Mouse (Mus musculus) liver, embryonic 12.5 days (tissue): ENCODE data around the gene Rpia. TPM values are rescaled to one million over a fixed set of nuclear protein-coding genes. Genes with fewer than 3 reads are reported as not detected.

Experiments
- ATAC-seq: fragments of 200-750 bp; cut with Nextera tagmentation; 2 replicates; pipeline ENCODE4 v1.8.0; 2017; ENCODE audit warnings: moderate number of reproducible peaks, mild to moderate bottlenecking, moderate library complexity
- H3K27ac ChIP-seq: fragments of 300-500 bp; sonication (generic); 2 replicates; pipeline ENCODE4 v1.5.1; 2016; ENCODE audit warnings: mild to moderate bottlenecking
- H3K27me3 ChIP-seq: fragments of 300-500 bp; sonication (generic); replicated peaks from 2 replicates; pipeline ENCODE4 v1.6.1; 2016; ENCODE audit warnings: mild to moderate bottlenecking, moderate library complexity
- H3K36me3 ChIP-seq: fragments of 300-500 bp; sonication (generic); 2 replicates; pipeline ENCODE4 v1.6.1; 2016; ENCODE audit warnings: mild to moderate bottlenecking, moderate library complexity
- H3K4me1 ChIP-seq: fragments of 300-500 bp; sonication (generic); 2 replicates; pipeline ENCODE4 v1.6.1; 2016
- H3K4me2 ChIP-seq: fragments of 300-500 bp; sonication (generic); 2 replicates; pipeline ENCODE4 v1.6.1; 2016; ENCODE audit warnings: mild to moderate bottlenecking, moderate library complexity
- H3K4me3 ChIP-seq: fragments of 300-500 bp; sonication (generic); 2 replicates; pipeline ENCODE4 v1.5.1; 2016; ENCODE audit warnings: mild to moderate bottlenecking, moderate library complexity
- H3K9ac ChIP-seq: fragments of 300-500 bp; sonication (generic); 2 replicates; pipeline ENCODE4 v1.6.1; 2016; ENCODE audit warnings: mild to moderate bottlenecking, moderate library complexity
- H3K9me3 ChIP-seq: fragments of 300-500 bp; sonication (generic); replicated peaks from 2 replicates; pipeline ENCODE4 v1.6.1; 2016; ENCODE audit warnings: mild to moderate bottlenecking, moderate library complexity
- WGBS: fragments of 180-500 bp; shearing (Covaris S2); methylation state at CpG from one replicate; pipeline ENCODE4 v1.1.7; 2016; ENCODE audit not compliant: insufficient replicate concordance; 5-methylcytosine and 5-hydroxymethylcytosine counted together
- polyA plus RNA-seq: library from polyadenylated mRNA; unstranded; fragments of >200 nt; fragmentation: Nextera tagmentation; extraction: Ambion mirVana; gene quantifications from 2 replicates; pipeline ENCODE4 v1.2.1, GENCODE M21; 2016

The Rpia gene
- polyA plus RNA-seq, 1 experiment from 2014 or later: 4.5 TPM

DNA sequence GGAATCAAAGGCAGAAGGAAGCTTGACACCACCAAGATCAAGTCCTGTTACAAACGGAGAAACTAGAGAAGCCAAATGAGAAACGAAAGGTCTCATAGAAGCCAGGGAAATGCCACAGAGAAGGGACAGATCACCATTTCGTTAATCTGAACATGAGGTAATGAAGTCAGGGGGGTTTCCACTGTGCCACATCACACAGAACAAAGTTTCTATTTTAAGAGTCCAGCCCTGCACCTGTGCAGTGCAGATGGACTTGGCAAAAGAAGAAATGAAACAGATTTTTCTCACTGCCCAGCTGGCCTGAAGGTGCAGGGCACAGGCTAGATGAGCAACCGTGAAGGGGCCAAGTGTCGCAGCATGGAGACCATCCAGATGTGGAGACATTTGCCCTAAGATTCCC is 48.1 kb downstream of the Rpia start:
- WGBS: 77% methylated on average over 5 of the region's 5 CpGs
- ATAC-seq: no peak

DNA sequence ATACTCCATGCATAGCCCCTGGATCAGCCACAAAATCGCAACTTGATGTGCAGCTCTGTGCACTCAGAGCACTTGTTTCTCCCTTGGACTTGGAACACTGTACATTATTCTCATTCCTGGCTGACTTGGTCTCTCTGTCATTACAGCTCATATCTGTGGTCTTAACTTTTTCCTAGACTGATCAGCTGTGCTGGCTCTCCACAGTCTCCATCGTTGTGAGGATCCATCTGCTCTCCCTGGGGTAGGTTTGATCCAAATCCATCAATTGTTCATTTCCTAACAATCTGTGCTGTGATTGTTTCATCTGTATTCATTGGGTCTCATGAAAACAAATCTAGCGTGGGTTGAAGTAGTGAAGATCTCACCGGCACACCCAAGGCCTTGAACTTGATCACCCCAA is 49.2 kb downstream of the Rpia start:
- H3K4me1 ChIP-seq: peaks cover 28% of the 10 kb centered on the region
- no peak overlapping the region for H3K4me3 ChIP-seq
- H3K27ac ChIP-seq: no peak overlapping the region
- ATAC-seq: no peak
- no peaks in the 10 kb centered on the region for H3K27me3 ChIP-seq
- H3K9me3 ChIP-seq: no peaks in the 10 kb centered on the region
- WGBS: 83% methylated on average over 4 of the region's 4 CpGs
- H3K4me2 ChIP-seq: no peak overlapping the region
- H3K36me3 ChIP-seq: no peaks in the 10 kb centered on the region
- no peak overlapping the region for H3K9ac ChIP-seq

More for the DNA sequence above, 48.1 kb downstream of the Rpia start:
- Histone ChIP-seq H3K27ac (no peak overlapping the region), H3K27me3 (no peaks in the 10 kb centered on the region), H3K9ac (no peak overlapping the region), H3K4me1 (peaks cover 21% of the 10 kb centered on the region), H3K36me3 (no peaks in the 10 kb centered on the region), H3K4me2 (no peak overlapping the region), H3K9me3 (no peaks in the 10 kb centered on the region), H3K4me3 (no peak overlapping the region)

DNA sequence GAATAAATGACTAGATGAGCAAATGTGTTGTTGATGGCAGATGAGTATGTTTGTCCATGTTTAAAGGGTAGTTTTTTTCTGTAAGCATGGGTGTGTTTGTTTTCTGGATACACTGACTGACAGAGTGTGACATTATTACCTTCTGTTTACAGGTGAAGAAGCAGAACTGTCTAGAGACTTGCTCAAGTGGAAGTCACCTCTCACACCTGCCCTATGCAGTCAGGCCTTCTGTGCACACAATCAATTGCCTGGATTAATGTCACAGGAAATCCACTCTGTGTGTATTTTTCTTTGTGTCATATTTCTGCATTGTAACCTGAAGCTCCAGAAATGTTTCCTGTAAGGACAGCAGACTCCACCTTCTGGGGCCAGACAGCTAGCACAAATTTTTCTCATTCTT is 51.5 kb downstream of the Rpia start:
- no peak for ATAC-seq
- H3K27ac ChIP-seq: no peak overlapping the region
- no peaks in the 10 kb centered on the region for H3K27me3 ChIP-seq
- no peak overlapping the region for H3K4me3 ChIP-seq
- H3K4me2 ChIP-seq: no peak overlapping the region
- no peak overlapping the region for H3K9ac ChIP-seq
- H3K9me3 ChIP-seq: no peaks in the 10 kb centered on the region
- H3K4me1 ChIP-seq: peaks cover 34% of the 10 kb centered on the region
- no peaks in the 10 kb centered on the region for H3K36me3 ChIP-seq

- no peak overlapping the region for H3K9ac ChIP-seq
- no peak overlapping the region for H3K4me2 ChIP-seq
- no peaks in the 10 kb centered on the region for H3K9me3 ChIP-seq
- WGBS: 36% methylated on average over 1 of the region's 1 CpGs
- H3K27ac ChIP-seq: no peak overlapping the region
- peaks cover 31% of the 10 kb centered on the region for H3K4me1 ChIP-seq
- no peaks in the 10 kb centered on the region for H3K27me3 ChIP-seq
- no peak for ATAC-seq
- H3K4me3 ChIP-seq: no peak overlapping the region
- H3K36me3 ChIP-seq: no peaks in the 10 kb centered on the region
Measured at GRCm38 (mm10) chr6:70739456-70739855, 52.6 kb downstream of the Rpia start.

GRCm38 (mm10) chr6:70735528-70735927 is 56.5 kb downstream of the Rpia start:
- no peaks in the 10 kb centered on the region for H3K9me3 ChIP-seq
- no peak overlapping the region for H3K9ac ChIP-seq
- no peak overlapping the region for H3K4me2 ChIP-seq
- ATAC-seq: no peak
- H3K27me3 ChIP-seq: no peaks in the 10 kb centered on the region
- no peak overlapping the region for H3K4me3 ChIP-seq
- no peak overlapping the region for H3K27ac ChIP-seq
- no peaks in the 10 kb centered on the region for H3K36me3 ChIP-seq
- H3K4me1 ChIP-seq: peaks cover 45% of the 10 kb centered on the region
- 67% methylated on average over 2 of the region's 2 CpGs for WGBS

DNA sequence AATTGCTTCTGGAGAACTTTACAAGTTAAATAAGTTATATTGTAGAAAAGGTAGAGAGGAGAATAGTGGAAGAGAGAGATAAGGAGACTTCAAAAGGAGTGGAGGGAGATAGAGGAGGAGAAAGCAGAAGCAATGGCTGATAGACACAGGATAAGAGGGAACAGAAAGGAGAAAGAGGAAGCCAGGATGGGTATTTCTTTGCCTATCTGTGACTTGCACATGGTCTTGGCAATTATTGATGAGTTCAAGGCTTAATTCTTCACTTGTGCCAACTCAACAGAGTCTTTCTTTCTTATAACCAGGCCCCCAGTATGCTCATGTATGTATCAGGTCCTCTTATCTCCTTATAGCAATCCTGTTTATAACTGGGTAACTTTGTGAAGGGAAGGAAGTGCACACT is 61.2 kb downstream of the Rpia start:
- no peaks in the 10 kb centered on the region for H3K36me3 ChIP-seq
- H3K9ac ChIP-seq: no peak overlapping the region
- ATAC-seq: peak; percentile 84
- no peaks in the 10 kb centered on the region for H3K27me3 ChIP-seq
- no peak overlapping the region for H3K4me3 ChIP-seq
- peak overlapping the region; percentile 38 for H3K4me2 ChIP-seq
- peaks cover 70% of the 10 kb centered on the region for H3K4me1 ChIP-seq
- H3K9me3 ChIP-seq: no peaks in the 10 kb centered on the region
- H3K27ac ChIP-seq: peak overlapping the region; percentile 86

- peak overlapping the region; percentile 45 for H3K4me2 ChIP-seq
- H3K9ac ChIP-seq: peak overlapping the region; percentile 25; the same call in 1 of the 2 replicates
- peak; percentile 86 for ATAC-seq
- H3K27me3 ChIP-seq: no peaks in the 10 kb centered on the region
- no peaks in the 10 kb centered on the region for H3K36me3 ChIP-seq
- 56% methylated on average over 1 of the region's 1 CpGs for WGBS
- H3K4me3 ChIP-seq: no peak overlapping the region
- no peaks in the 10 kb centered on the region for H3K9me3 ChIP-seq
- peak overlapping the region; percentile 86 for H3K27ac ChIP-seq
- H3K4me1 ChIP-seq: peaks cover 70% of the 10 kb centered on the region
Measured at GRCm38 (mm10) chr6:70729125-70729524, 62.9 kb downstream of the Rpia start.

DNA sequence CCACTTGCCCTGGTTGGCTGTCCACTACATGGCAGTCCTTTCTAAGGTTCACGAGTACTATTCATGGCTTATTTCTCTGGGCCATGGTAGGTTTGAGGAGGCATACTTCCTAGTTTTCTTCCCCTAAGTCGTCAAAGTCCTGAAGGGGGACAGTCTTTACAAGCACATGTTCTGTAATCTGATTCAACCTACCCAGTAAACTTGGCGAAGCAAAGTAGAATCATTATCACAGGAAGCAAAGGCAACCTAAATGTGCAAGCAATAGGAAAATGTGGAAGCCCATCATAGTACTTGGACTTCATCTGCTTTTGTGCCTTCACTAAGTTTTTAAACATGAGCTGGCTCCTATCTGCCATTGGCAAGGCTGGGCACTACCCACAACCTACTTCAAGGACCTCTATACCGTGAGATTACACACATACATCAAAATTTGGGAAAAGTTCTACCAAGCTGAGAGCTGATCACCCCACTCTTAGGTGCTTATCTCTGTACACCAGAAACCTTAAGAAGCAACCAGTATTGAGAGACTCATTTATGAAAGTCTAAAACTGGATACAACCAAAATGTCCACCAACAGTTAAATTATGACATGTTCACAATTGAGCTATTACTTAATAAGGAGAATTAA is 64.8 kb downstream of the Rpia start:
- H3K27me3 ChIP-seq: no peaks in the 10 kb centered on the region; the same call in 1 of the 2 replicates
- peak overlapping the region; percentile 31; the same call in 1 of the 2 replicates for H3K9ac ChIP-seq
- no peak overlapping the region for H3K4me3 ChIP-seq
- peak overlapping the region; percentile 31 for H3K4me2 ChIP-seq
- peak; percentile 82 for ATAC-seq
- H3K27ac ChIP-seq: peak overlapping the region; percentile 94
- 30% methylated on average over 4 of the region's 4 CpGs for WGBS
- no peaks in the 10 kb centered on the region for H3K36me3 ChIP-seq
- H3K9me3 ChIP-seq: no peaks in the 10 kb centered on the region
- H3K4me1 ChIP-seq: peaks cover 64% of the 10 kb centered on the region

GRCm38 (mm10) chr6:70725639-70726038 is 66.4 kb downstream of the Rpia start:
- WGBS: 50% methylated on average over 2 of the region's 2 CpGs
- Histone ChIP-seq H3K4me1 (peaks cover 50% of the 10 kb centered on the region), H3K4me2 (no peak overlapping the region), H3K9ac (no peak overlapping the region), H3K27me3 (no peaks in the 10 kb centered on the region; the same call in 1 of the 2 replicates), H3K36me3 (no peaks in the 10 kb centered on the region), H3K4me3 (no peak overlapping the region), H3K27ac (peak overlapping the region; percentile 94), H3K9me3 (no peaks in the 10 kb centered on the region)
- ATAC-seq: no peak

DNA sequence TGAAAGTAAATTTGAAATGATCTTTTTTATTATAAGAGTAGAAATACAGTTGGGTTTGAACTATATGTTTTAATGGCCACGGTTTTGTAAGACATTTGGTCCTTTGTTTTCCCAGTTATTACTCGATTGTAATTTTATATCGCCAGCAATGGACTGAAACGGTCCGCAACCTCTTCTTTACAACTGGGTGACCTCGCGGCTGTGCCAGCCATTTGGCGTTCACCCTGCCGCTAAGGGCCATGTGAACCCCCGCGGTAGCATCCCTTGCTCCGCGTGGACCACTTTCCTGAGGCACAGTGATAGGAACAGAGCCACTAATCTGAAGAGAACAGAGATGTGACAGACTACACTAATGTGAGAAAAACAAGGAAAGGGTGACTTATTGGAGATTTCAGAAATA is 67.3 kb downstream of the Rpia start:
- Histone ChIP-seq H3K4me3 (no peak overlapping the region), H3K27ac (no peak overlapping the region), H3K9me3 (no peaks in the 10 kb centered on the region), H3K36me3 (no peaks in the 10 kb centered on the region), H3K4me1 (peaks cover 41% of the 10 kb centered on the region), H3K27me3 (no peaks in the 10 kb centered on the region; the same call in 1 of the 2 replicates), H3K9ac (no peak overlapping the region), H3K4me2 (no peak overlapping the region)
- WGBS: 92% methylated on average over 13 of the region's 13 CpGs
- no peak for ATAC-seq

DNA sequence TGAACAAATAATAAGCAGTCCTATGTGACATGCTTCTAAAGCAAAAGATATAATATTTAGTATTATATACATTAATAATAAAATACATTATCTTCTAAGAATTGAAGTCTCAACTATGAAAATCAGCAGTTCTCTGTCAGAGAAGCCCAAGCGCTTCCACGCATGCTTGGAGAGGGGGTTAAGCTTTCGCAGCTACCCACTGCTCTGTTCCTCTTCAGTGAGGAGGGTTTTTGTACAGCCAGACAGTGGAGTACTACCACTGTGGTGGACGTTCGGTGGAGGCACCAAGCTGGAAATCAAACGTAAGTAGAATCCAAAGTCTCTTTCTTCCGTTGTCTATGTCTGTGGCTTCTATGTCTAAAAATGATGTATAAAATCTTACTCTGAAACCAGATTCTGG is 69.7 kb downstream of the Rpia start:
- Histone ChIP-seq H3K4me2 (no peak overlapping the region), H3K36me3 (no peaks in the 10 kb centered on the region), H3K27me3 (no peaks in the 10 kb centered on the region; the same call in 1 of the 2 replicates), H3K4me3 (no peak overlapping the region), H3K27ac (no peak overlapping the region), H3K9me3 (no peaks in the 10 kb centered on the region), H3K9ac (no peak overlapping the region), H3K4me1 (peaks cover 21% of the 10 kb centered on the region)
- no peak for ATAC-seq
- 86% methylated on average over 7 of the region's 7 CpGs for WGBS

GRCm38 (mm10) chr6:70718760-70719159 is 73.3 kb downstream of the Rpia start:
- no peak overlapping the region for H3K4me3 ChIP-seq
- H3K9me3 ChIP-seq: no peaks in the 10 kb centered on the region
- no peaks in the 10 kb centered on the region; the same call in 1 of the 2 replicates for H3K27me3 ChIP-seq
- WGBS: 60% methylated on average over 2 of the region's 2 CpGs
- ATAC-seq: no peak
- no peak overlapping the region for H3K9ac ChIP-seq
- H3K4me1 ChIP-seq: peaks cover 23% of the 10 kb centered on the region
- no peaks in the 10 kb centered on the region for H3K36me3 ChIP-seq
- no peak overlapping the region for H3K27ac ChIP-seq
- H3K4me2 ChIP-seq: no peak overlapping the region

DNA sequence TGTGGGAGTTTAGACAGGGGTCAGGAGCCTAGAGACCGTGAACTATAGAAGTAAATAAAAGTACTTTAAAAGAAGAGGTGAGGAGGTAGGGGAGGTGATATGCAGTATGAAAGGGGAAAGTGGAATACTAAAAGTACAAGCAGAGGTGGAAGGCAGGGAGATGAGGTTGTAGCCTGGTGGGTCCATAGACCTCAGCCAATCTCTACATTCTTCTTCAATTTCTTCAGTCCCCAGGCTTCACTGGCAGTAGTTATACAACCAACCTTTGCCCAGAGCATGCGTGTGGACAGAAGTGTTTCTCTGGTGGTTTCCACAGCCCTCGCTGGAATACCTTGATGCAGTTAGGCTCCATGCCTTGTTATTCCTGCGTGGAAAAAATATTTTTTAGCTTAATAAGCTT is 73.9 kb downstream of the Rpia start:
- Histone ChIP-seq H3K36me3 (no peaks in the 10 kb centered on the region), H3K27ac (no peak overlapping the region), H3K4me1 (peaks cover 29% of the 10 kb centered on the region), H3K9me3 (no peaks in the 10 kb centered on the region), H3K9ac (no peak overlapping the region), H3K4me2 (no peak overlapping the region), H3K4me3 (no peak overlapping the region), H3K27me3 (no peaks in the 10 kb centered on the region; the same call in 1 of the 2 replicates)
- no peak for ATAC-seq
- 80% methylated on average over 4 of the region's 4 CpGs for WGBS
